Mouse (Mus musculus) forebrain, embryonic 16.5 days (tissue): ENCODE measurements around the gene Wdr37. TPM values are rescaled to one million over a fixed set of nuclear protein-coding genes. Genes with fewer than 3 reads are reported as not detected.

ENCODE experiments used
- ATAC-seq: fragments of 200-750 bp; cut with Nextera tagmentation; 2 replicates; pipeline ENCODE4 v1.8.0; 2017; ENCODE audit warnings: mild to moderate bottlenecking, moderate library complexity
- H3K27ac ChIP-seq: fragments of 300-500 bp; sonication (generic); 2 replicates; pipeline ENCODE4 v1.5.1; 2014; ENCODE audit warnings: low read length, control low read depth
- H3K27me3 ChIP-seq: fragments of 300-500 bp; sonication (generic); replicated peaks from 2 replicates; pipeline ENCODE4 v1.6.1; 2014; ENCODE audit warnings: low read length; ENCODE audit not compliant: control insufficient read depth, insufficient read depth
- H3K36me3 ChIP-seq: fragments of 300-500 bp; sonication (generic); 2 replicates; pipeline ENCODE4 v1.6.1; 2014; ENCODE audit not compliant: control insufficient read depth, insufficient read depth
- H3K4me1 ChIP-seq: fragments of 300-500 bp; sonication (generic); replicated peaks from 2 replicates; pipeline ENCODE4 v1.6.1; 2014; ENCODE audit warnings: low read length; ENCODE audit not compliant: control insufficient read depth, insufficient read depth
- H3K4me2 ChIP-seq: fragments of 300-500 bp; sonication (generic); 2 replicates; pipeline ENCODE4 v1.6.1; 2014; ENCODE audit warnings: mild to moderate bottlenecking, low read length, control low read depth
- H3K4me3 ChIP-seq: fragments of 300-500 bp; sonication (generic); replicated peaks from 2 replicates; pipeline ENCODE4 v1.5.1; 2014; ENCODE audit warnings: mild to moderate bottlenecking, low read length, control low read depth
- H3K9ac ChIP-seq: fragments of 300-500 bp; sonication (generic); replicated peaks from 2 replicates; pipeline ENCODE4 v1.6.1; 2014; ENCODE audit warnings: low read depth, low read length, control low read depth
- H3K9me3 ChIP-seq: fragments of 300-500 bp; sonication (generic); 2 replicates; pipeline ENCODE4 v1.6.1; 2016; ENCODE audit warnings: low read length; ENCODE audit not compliant: control insufficient read depth
- WGBS: fragments of 180-500 bp; shearing (Covaris S2); extraction: QIAGEN DNeasy Blood & Tissue Kit; methylation state at CpG from one replicate; pipeline ENCODE4 v1.1.7; 2014; 5-methylcytosine and 5-hydroxymethylcytosine counted together
- polyA plus RNA-seq: library from polyadenylated mRNA; unstranded; fragments of >200 nt; fragmentation: Nextera tagmentation; extraction: Ambion mirVana; gene quantifications from 2 replicates; pipeline ENCODE4 v1.2.1, GENCODE M21; 2015

The Wdr37 gene
- polyA plus RNA-seq, 1 experiment from 2014 or later = 51.0 TPM

- peak overlapping the region; percentile 97 for H3K27ac ChIP-seq
- H3K4me3 ChIP-seq = peak overlapping the region; percentile 93
- WGBS = under 1% methylated on average over 57 of the region's 57 CpGs
- peak; percentile 91 for ATAC-seq
- peak overlapping the region; percentile 91 for H3K4me2 ChIP-seq
- H3K36me3 ChIP-seq = no peaks in the 10 kb centered on the region
- H3K9ac ChIP-seq = peak overlapping the region; percentile 88
- H3K4me1 ChIP-seq = peaks cover 15% of the 10 kb centered on the region
- H3K27me3 ChIP-seq = no peaks in the 10 kb centered on the region
- H3K9me3 ChIP-seq = no peaks in the 10 kb centered on the region
These were observed 997 bp downstream of the Wdr37 start for GRCm38 (mm10) chr13:8870510-8871313.

GRCm38 (mm10) chr13:8870160-8870509 is 1.6 kb downstream of the Wdr37 start:
- H3K27ac ChIP-seq = no peak overlapping the region; the same call in 1 of the 2 replicates
- WGBS = 6% methylated on average over 9 of the region's 9 CpGs

GRCm38 (mm10) chr13:8869578-8870157 is 2.0 kb downstream of the Wdr37 start:
- Histone ChIP-seq H3K36me3 (no peaks in the 10 kb centered on the region), H3K9me3 (no peaks in the 10 kb centered on the region), H3K4me3 (peak overlapping the region; percentile 93), H3K27ac (no peak overlapping the region), H3K4me2 (peak overlapping the region; percentile 91), H3K4me1 (peaks cover 15% of the 10 kb centered on the region), H3K27me3 (no peaks in the 10 kb centered on the region), H3K9ac (peak overlapping the region; percentile 88)
- ATAC-seq = no peak
- 72% methylated on average over 5 of the region's 5 CpGs for WGBS

More at GRCm38 (mm10) chr13:8870160-8870509, 1.6 kb downstream of the Wdr37 start:
- peak overlapping the region; percentile 88 for H3K9ac ChIP-seq
- no peaks in the 10 kb centered on the region for H3K36me3 ChIP-seq
- H3K27me3 ChIP-seq = no peaks in the 10 kb centered on the region
- H3K4me2 ChIP-seq = peak overlapping the region; percentile 91
- ATAC-seq = no peak
- H3K9me3 ChIP-seq = no peaks in the 10 kb centered on the region
- H3K4me3 ChIP-seq = peak overlapping the region; percentile 93
- H3K4me1 ChIP-seq = peaks cover 15% of the 10 kb centered on the region

- ATAC-seq = no peak
- no peak overlapping the region for H3K9ac ChIP-seq
- H3K27me3 ChIP-seq = no peaks in the 10 kb centered on the region
- H3K4me1 ChIP-seq = peaks cover 13% of the 10 kb centered on the region
- no peaks in the 10 kb centered on the region for H3K36me3 ChIP-seq
- H3K9me3 ChIP-seq = no peaks in the 10 kb centered on the region
- no peak overlapping the region for H3K4me2 ChIP-seq
- WGBS = 95% methylated on average over 7 of the region's 7 CpGs
- H3K4me3 ChIP-seq = no peak overlapping the region
- H3K27ac ChIP-seq = no peak overlapping the region
These were observed 5.1 kb downstream of the Wdr37 start for GRCm38 (mm10) chr13:8866612-8867011.

- 90% methylated on average over 3 of the region's 3 CpGs for WGBS
- H3K27ac ChIP-seq = no peak overlapping the region
- no peak for ATAC-seq
- peaks cover 4% of the 10 kb centered on the region; the same call in 1 of the 2 replicates for H3K36me3 ChIP-seq
- H3K9me3 ChIP-seq = no peaks in the 10 kb centered on the region
- H3K27me3 ChIP-seq = no peaks in the 10 kb centered on the region
- no peak overlapping the region for H3K9ac ChIP-seq
- H3K4me1 ChIP-seq = peaks cover 10% of the 10 kb centered on the region
- H3K4me3 ChIP-seq = no peak overlapping the region
- H3K4me2 ChIP-seq = no peak overlapping the region
These were observed 6.7 kb downstream of the Wdr37 start for GRCm38 (mm10) chr13:8864990-8865389.

- H3K27ac ChIP-seq = no peak overlapping the region
- H3K9me3 ChIP-seq = no peaks in the 10 kb centered on the region
- 75% methylated on average over 9 of the region's 9 CpGs for WGBS
- H3K4me1 ChIP-seq = no peaks in the 10 kb centered on the region
- H3K9ac ChIP-seq = no peak overlapping the region
- ATAC-seq = no peak
- H3K27me3 ChIP-seq = no peaks in the 10 kb centered on the region
- peaks cover 6% of the 10 kb centered on the region; the same call in 1 of the 2 replicates for H3K36me3 ChIP-seq
- no peak overlapping the region for H3K4me3 ChIP-seq
- no peak overlapping the region for H3K4me2 ChIP-seq
These were observed 10.8 kb downstream of the Wdr37 start for GRCm38 (mm10) chr13:8860861-8861260.

- Histone ChIP-seq H3K4me1 (no peaks in the 10 kb centered on the region), H3K36me3 (peaks cover 10% of the 10 kb centered on the region), H3K27me3 (no peaks in the 10 kb centered on the region), H3K27ac (no peak overlapping the region), H3K4me3 (no peak overlapping the region), H3K9me3 (no peaks in the 10 kb centered on the region), H3K4me2 (no peak overlapping the region), H3K9ac (no peak overlapping the region)
- 92% methylated on average over 6 of the region's 6 CpGs for WGBS
- ATAC-seq = no peak
These were observed 13.3 kb downstream of the Wdr37 start for GRCm38 (mm10) chr13:8858453-8858852.

GRCm38 (mm10) chr13:8854769-8855168 is 16.9 kb downstream of the Wdr37 start:
- 98% methylated on average over 2 of the region's 2 CpGs for WGBS
- H3K4me2 ChIP-seq = no peak overlapping the region
- no peak overlapping the region for H3K27ac ChIP-seq
- no peak for ATAC-seq
- H3K4me3 ChIP-seq = no peak overlapping the region
- peaks cover 10% of the 10 kb centered on the region; the same call in 1 of the 2 replicates for H3K36me3 ChIP-seq
- H3K9ac ChIP-seq = no peak overlapping the region
- H3K27me3 ChIP-seq = no peaks in the 10 kb centered on the region
- no peaks in the 10 kb centered on the region for H3K9me3 ChIP-seq
- H3K4me1 ChIP-seq = no peaks in the 10 kb centered on the region

GRCm38 (mm10) chr13:8853424-8853823 is 18.3 kb downstream of the Wdr37 start:
- Histone ChIP-seq H3K4me3 (no peak overlapping the region), H3K4me1 (no peaks in the 10 kb centered on the region), H3K27ac (no peak overlapping the region), H3K4me2 (no peak overlapping the region), H3K9me3 (no peaks in the 10 kb centered on the region), H3K36me3 (peaks cover 13% of the 10 kb centered on the region; the same call in 1 of the 2 replicates), H3K9ac (no peak overlapping the region), H3K27me3 (no peaks in the 10 kb centered on the region)
- 97% methylated on average over 4 of the region's 4 CpGs for WGBS
- ATAC-seq = no peak
